Mouse (Mus musculus) adrenal gland, postnatal 10 days (tissue): ENCODE measurements around the gene Nat8f4. TPM values are rescaled to one million over a fixed set of nuclear protein-coding genes. Genes with fewer than 3 reads are reported as not detected.
"Not testable (repeated sequence)": the region's sequence is repeated elsewhere in the genome, so short reads cannot be mapped to it uniquely, and the experiment has no call there.

Experiments
- DNase-seq: peaks from one replicate; pipeline ENCODE4 v3.0.0; 2021; ENCODE audit warnings: mixed read lengths
- long read RNA-seq, 2 experiments: library from polyadenylated mRNA; stranded (forward); transcript quantifications; one replicate each; pipeline ENCODE4 v2.0.0; 2021
- total RNA-seq, 2 experiments: library from RNA; stranded (reverse); gene quantifications; 2 replicates each; pipeline ENCODE4 v1.2.3; 2021

Nat8f4 gene
- total RNA-seq = 1 to 10 TPM; 6.1 to 9.9 TPM
- long read RNA-seq, experiment 1, partial matches to known transcripts = 1 of 6 reads
- long read RNA-seq, experiment 1, other reads (novel, unspliced or antisense) = 4 of 6 reads
- long read RNA-seq, experiment 2, partial matches to known transcripts = 0 of 3 reads
- long read RNA-seq, experiment 2, other reads (novel, unspliced or antisense) = 2 of 3 reads

DNA sequence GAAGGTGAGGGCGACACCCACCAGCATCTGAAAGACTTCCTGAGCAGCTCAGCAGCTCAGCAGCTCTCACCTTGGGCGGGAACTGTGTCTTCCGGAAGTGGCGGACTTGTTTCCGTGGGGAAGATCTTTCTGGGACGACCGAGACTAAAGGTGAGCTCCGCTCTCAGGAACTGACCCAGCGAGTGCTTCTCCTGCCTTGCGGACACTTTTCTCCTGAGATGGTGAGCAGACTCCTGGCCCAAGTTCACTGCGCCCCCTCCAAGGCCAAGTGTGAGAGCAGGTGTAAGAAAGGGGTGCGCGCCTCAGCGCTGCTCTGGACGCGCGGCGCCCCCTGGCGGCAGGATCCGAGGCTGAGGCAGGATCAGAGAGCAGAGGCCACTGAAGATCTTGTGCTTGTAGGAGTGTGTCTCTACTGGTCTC, at the start of gene Nat8f4:
TSS of gene Nat8f4 (minus strand) at position 243 of the 420 bp plus-strand sequence.
- DNase-seq = peak; percentile 89

DNA sequence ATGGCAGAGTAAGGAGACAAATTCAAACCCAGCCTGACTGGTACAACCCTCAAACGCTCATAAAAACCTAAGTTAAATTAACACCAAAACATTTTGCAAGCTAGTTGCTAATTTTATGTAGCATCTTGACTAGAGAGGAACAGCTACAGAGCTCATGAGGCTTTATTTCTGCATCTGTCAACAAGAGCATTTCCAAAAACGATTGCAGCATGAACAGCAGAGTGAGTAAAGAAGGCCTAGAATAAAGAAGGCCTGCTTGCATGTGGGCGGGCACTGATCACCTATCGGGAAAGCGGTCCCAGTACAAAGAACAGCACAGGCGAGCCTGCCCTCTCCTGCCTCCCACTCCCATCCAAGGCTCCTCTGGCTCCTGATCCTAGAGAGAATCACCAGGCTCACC, 43.9 kb upstream of the Nat8f4 start:
- DNase-seq = no peak

GRCm38 (mm10) chr6:85942469-85942868, 37.8 kb upstream of the Nat8f4 start:
- no peak for DNase-seq

DNA sequence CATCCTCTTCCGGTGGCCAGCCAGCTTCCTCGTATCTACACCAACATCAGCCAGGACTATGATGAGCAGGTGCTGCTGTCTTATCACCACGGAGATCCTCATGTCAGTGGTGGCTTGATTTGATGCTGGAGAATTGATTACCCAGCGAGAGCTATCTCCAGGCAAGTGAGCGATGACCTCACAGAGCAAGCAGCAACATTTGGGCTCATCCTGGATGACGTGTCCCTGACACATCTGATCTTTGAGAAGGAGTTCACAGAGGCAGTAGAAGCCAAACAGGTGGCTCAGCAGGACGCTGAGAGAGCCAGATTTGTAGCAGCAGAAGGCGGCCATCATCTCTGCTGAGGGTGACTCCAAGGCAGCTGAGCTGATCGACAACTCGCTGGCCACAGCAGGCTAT, 34.0 kb upstream of the Nat8f4 start:
- no peak for DNase-seq

- peak; percentile 92 for DNase-seq
These were observed 32.1 kb upstream of the Nat8f4 start for GRCm38 (mm10) chr6:85936508-85937465.

DNA sequence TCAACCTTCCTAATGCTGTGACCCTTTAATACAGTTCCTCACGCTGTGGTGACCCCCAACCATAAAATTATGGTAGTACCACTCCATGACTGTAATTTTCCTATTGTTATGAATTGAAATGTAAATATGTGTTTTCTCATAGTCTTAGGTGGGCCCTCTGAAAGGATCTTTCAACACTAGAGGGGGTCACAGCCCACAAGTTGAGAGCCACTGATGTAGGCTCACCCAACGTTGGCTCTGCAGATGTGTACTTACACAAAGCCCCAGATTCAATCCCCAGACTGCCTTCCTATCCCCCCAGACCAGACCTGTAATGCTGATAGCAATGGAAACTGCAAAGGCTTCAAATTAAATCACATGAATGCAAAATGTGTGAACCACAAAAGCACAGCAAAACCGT, 31.0 kb upstream of the Nat8f4 start:
- DNase-seq = no peak

- DNase-seq = no peak
These were observed 29.4 kb upstream of the Nat8f4 start for GRCm38 (mm10) chr6:85934047-85934446.

DNA sequence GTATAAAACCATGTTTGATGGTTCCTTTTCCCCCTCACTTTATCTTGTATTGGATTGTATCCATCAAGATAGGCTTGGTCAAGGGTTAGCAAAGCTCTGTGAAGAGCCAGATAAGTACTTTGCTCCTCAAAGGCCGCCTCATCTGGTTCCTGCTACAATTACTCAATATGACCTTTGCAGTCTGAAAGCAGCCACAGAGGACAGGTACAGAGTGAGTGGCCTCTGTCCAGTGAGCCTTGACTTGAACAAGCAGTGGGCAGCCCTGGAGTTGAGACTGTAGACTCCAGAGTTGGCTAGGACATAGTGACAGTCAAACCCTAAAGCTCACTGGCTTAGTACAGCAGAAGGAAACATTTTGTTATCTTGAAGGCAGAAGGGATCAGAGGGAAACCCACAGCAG, 24.6 kb upstream of the Nat8f4 start:
- no peak for DNase-seq

- DNase-seq = no peak
These were observed 23.1 kb upstream of the Nat8f4 start for GRCm38 (mm10) chr6:85927476-85928464.

DNA sequence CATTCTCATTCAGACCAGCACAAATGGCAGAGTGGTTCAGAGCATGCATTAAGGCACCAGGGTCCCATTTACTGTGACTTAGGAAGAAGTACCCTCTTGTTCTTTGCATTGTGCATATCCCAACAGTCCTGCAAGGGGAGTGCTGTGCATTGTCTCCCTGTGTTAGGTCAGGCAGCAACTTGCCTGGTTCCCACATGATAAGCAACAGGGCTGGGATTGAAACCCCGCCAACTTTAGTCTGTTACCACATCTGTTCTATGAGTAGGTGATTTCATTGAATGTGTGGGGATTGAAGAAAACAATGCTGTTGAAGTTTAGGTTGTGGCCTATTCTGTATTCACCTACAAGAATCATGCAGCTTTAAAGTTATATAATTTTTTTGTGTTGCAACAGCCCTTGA, 22.0 kb upstream of the Nat8f4 start:
- DNase-seq = peak; percentile 41

GRCm38 (mm10) chr6:85923643-85924042, 19.0 kb upstream of the Nat8f4 start:
- no peak for DNase-seq

GRCm38 (mm10) chr6:85919401-85919800, 14.7 kb upstream of the Nat8f4 start:
- DNase-seq = no peak

GRCm38 (mm10) chr6:85918341-85918740, 13.7 kb upstream of the Nat8f4 start:
- DNase-seq = not testable (repeated sequence)

- DNase-seq = no peak
These were observed 11.9 kb upstream of the Nat8f4 start for GRCm38 (mm10) chr6:85916596-85916995.

DNA sequence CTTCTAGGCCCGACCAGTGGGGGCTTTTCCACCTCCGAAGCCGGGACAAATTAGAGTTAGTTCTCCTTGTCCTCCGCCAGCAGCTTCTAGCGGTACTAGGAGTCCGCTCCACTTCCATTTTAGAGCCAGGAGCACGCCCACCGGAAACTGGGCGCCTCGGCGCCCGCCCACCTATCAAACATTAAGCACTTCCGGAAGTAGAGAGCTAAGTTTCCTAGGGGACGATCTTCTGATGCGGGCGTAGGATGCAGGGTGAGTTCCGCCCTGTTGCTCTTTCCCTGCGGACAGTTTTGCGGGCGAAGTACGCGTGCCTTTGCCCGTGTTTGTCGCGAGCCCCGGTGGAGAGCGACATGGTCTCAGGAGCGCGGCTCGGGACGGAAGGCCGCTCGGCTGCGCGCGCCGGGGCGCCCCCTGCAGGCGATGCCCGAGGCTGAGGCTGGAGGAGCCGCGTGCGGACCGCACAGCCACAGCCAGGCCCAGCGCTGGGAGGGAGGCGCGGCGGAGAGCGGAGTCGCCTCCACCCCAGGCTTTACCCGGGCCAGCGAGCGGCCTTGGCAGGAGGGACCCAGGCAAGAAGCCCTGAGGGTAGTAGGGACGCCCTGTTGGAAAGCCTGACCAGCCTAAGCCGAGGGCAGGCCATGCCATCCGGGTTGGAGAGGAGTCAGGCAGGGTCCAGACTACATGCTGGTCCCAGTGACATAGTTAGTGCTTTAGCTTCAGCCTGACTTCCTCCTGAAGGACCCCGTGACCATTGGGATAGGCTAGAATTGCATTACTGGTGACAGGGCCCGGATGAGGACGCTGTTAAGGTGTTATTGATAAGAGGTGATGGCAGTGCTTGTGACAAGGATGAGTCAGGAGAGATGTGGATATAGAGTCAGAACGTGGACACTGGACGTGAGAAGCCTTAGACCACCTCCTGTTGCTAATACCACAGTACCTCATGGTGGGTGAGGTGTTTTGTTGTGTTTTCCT, 11.1 kb upstream of the Nat8f4 start, which contains the start of gene Nat8f1:
TSS of gene Nat8f1 (minus strand) at position 149 of the 975 bp plus-strand sequence.
- DNase-seq = peak; percentile 91

GRCm38 (mm10) chr6:85915141-85915538, 10.5 kb upstream of the Nat8f4 start:
- DNase-seq = peak; percentile 38

GRCm38 (mm10) chr6:85911587-85911986, 6.9 kb upstream of the Nat8f4 start, which contains the start of gene Tprkb:
Gene Tprkb (plus strand): TSS chr6:85911865.
- DNase-seq = no peak

GRCm38 (mm10) chr6:85909704-85910103, 5.0 kb upstream of the Nat8f4 start:
- no peak for DNase-seq

DNA sequence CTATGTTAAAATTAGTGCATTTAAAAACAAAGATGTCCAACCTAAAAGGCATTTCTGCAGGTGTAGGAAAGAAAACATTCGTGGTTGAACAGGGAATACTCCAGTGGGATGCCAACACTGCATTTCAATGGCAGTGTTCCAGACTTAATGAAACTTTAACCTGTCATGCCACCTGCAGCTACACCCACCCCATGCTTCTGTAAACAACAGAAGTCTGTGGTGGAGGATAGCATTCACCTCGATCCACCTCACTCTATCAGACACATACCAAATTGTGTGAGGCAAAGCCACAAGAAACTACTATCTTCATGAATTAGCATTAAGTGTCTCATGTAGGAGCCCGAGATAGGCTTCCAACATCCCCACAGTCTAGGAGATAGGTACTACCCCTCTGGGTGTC, 3.7 kb upstream of the Nat8f4 start:
- no peak for DNase-seq

- DNase-seq = peak; percentile 75
These were observed 2.2 kb upstream of the Nat8f4 start for GRCm38 (mm10) chr6:85906911-85907351.

DNA sequence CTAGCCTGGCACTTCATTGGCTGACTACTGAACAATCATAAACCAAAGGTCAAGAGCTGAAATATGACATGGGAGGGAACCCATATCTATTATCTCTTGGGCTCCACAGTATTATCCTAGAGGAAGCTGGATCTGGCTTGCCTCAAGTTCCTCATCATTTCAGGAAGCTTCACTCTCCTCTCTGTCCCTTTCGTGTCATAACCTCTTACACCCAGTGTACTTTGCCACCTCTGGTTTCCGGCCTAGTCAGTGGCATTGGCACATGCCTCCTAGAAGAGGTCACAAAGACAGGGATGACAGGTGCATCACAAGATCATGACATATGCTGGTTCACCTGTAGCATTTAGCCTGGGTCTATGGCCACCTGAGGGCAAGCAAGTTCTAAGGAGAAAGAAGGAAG, 2.4 kb downstream of the Nat8f4 start:
- no peak for DNase-seq
